Mouse (Mus musculus): ENCODE measurements around the gene Ak2. TPM values are rescaled to one million over a fixed set of nuclear protein-coding genes. Genes with fewer than 3 reads are reported as not detected.

Gene Ak2
- total and polyA plus RNA-seq, 2 experiments, result 156 to 232 TPM

DNA sequence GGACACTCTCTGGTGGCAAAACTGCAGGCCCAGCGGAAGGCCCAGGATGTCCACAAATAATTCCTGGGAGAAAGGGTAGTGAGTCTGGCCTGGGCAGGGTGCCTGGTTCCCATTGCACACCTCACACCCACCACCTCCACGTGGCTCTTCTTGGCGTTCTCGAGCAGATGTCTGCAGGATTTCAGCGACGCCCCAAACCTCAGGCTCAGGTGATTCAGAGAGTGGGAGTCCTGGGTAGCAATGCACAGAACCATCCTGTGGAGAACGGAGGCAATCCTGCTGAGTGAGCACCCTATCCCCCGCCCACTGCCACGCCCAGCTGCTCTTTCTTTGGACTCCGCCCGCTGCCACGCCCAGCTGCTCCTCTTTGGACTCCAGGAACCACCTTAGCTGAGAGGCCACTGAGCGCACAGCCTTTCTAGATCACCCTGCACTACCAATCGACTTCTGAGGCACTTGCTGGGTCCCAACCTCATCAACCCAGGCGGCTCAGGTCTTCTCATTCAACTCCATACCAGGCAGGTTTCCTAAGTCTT lies 42.2 kb upstream of the Ak2 start:
- WGBS, result 53% methylated on average over 15 of the region's 15 CpGs

DNA sequence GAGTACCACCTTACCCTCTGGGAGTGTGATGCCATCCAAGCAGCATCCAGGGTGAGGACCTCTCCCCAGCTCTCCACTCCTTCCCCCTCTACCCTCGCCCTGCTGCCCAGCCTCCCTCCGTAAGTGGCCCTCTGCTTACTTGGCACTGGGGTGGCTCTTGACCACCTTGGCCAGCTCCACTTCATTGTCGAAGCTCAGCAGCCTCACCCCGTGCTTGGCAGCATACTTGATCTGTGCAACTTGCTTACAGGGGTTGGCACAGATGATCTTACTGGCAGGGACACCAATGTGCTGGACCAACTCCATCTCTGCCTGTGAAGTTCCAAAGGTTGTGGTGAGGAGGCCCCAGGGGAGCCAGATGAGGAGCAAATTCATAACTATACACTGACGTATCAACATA lies 41.3 kb upstream of the Ak2 start:
- H3K4me3 ChIP-seq (ENCODE audit: insufficient read depth, low read depth, low read length), result no peak overlapping the region
- DNase-seq (ENCODE audit: extremely low read depth, low read depth, low spot score), result peak; percentile 95
- H3K27me3 ChIP-seq (ENCODE audit: control insufficient read depth, insufficient read depth, low read length), result no peaks in the 10 kb centered on the region
- WGBS, result 25% methylated on average over 5 of the region's 5 CpGs
- H3K9ac ChIP-seq (ENCODE audit: low read depth, low read length), result no peak overlapping the region
- H3K36me3 ChIP-seq (ENCODE audit: control insufficient read depth, insufficient read depth, low read length), result no peaks in the 10 kb centered on the region
- no peak for TF ChIP-seq POLR2A (IDR thresholded peaks at IDR 0.05; ENCODE audit: extremely low read depth, insufficient read depth, low read length)
- no peak for TF ChIP-seq CTCF (IDR thresholded peaks at IDR 0.05; ENCODE audit: low read depth, low read length)
- H3K27ac ChIP-seq (replicated peaks; ENCODE audit: insufficient read depth, low read depth, low read length), result no peak overlapping the region
- H3K79me2 ChIP-seq (ENCODE audit: control insufficient read depth, insufficient read depth, low read length), result no peaks in the 10 kb centered on the region
- H3K4me1 ChIP-seq (ENCODE audit: control insufficient read depth, insufficient read depth, low read length), result peaks cover 11% of the 10 kb centered on the region

More for the DNA sequence above, 42.2 kb upstream of the Ak2 start:
- TF ChIP-seq POLR2A (IDR thresholded peaks at IDR 0.05; ENCODE audit: extremely low read depth, insufficient read depth, low read length), result no peak
- no peak for TF ChIP-seq CTCF (IDR thresholded peaks at IDR 0.05; ENCODE audit: low read depth, low read length)
- Histone ChIP-seq H3K36me3 (ENCODE audit: control insufficient read depth, insufficient read depth, low read length) (no peaks in the 10 kb centered on the region), H3K27ac (replicated peaks; ENCODE audit: insufficient read depth, low read depth, low read length) (no peak overlapping the region), H3K79me2 (ENCODE audit: control insufficient read depth, insufficient read depth, low read length) (no peaks in the 10 kb centered on the region), H3K4me3 (ENCODE audit: insufficient read depth, low read depth, low read length) (no peak overlapping the region), H3K4me1 (ENCODE audit: control insufficient read depth, insufficient read depth, low read length) (peaks cover 11% of the 10 kb centered on the region), H3K9ac (ENCODE audit: low read depth, low read length) (no peak overlapping the region), H3K27me3 (ENCODE audit: control insufficient read depth, insufficient read depth, low read length) (no peaks in the 10 kb centered on the region)
- peak; percentile 35 for DNase-seq (ENCODE audit: extremely low read depth, low read depth, low spot score)

- H3K27me3 ChIP-seq (ENCODE audit: control insufficient read depth, insufficient read depth, low read length), result no peaks in the 10 kb centered on the region
- WGBS, result 33% methylated on average over 5 of the region's 5 CpGs
These were observed 37.9 kb upstream of the Ak2 start for GRCm38 (mm10) chr4:128953851-128954250.

DNA sequence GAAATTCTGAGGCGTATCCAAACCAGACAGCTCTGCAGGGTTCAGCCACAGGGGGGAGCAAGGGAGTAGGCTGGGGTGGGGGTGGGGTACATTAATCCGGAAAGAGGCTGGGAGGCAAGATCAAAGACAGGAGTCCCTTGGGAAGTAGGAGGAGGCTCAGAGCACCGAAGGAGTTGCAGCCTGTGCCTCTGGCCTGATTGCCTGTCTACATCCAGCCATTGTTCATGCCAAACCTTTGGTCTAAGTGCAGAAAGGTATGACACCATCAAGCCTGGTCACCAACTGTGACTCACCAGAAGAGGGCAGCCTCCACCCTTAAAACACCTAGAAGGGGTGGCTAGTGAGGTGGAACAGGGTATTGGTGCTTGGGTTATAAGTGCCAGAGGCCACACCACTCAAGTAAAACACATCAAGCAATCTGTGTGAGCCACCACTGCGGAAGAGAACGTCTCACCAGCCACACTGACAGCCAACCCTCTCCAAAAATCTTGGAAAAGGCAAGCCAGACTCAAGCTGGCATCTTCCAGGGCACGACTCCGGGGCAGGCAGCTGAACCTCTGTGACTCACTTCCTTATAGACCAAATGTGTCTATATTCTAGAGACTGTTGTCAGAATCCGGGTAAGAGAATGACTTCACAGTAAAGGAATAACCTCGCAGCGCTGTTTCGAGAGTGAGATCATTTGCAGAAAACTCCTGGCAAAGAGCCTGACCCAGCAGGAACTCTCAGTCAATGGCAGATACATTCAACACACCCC lies 34.4 kb upstream of the Ak2 start:
- WGBS, result 53% methylated on average over 11 of the region's 11 CpGs
- H3K9ac ChIP-seq (ENCODE audit: low read depth, low read length), result no peak overlapping the region

More at GRCm38 (mm10) chr4:128953851-128954250, 37.9 kb upstream of the Ak2 start:
- H3K36me3 ChIP-seq (ENCODE audit: control insufficient read depth, insufficient read depth, low read length), result no peaks in the 10 kb centered on the region
- H3K4me1 ChIP-seq (ENCODE audit: control insufficient read depth, insufficient read depth, low read length), result peaks cover 4% of the 10 kb centered on the region
- TF ChIP-seq CTCF (IDR thresholded peaks at IDR 0.05; ENCODE audit: low read depth, low read length), result no peak
- no peak overlapping the region for H3K9ac ChIP-seq (ENCODE audit: low read depth, low read length)
- DNase-seq (ENCODE audit: extremely low read depth, low read depth, low spot score), result peak; percentile 79
- no peak overlapping the region for H3K27ac ChIP-seq (replicated peaks; ENCODE audit: insufficient read depth, low read depth, low read length)
- H3K4me3 ChIP-seq (ENCODE audit: insufficient read depth, low read depth, low read length), result no peak overlapping the region
- H3K79me2 ChIP-seq (ENCODE audit: control insufficient read depth, insufficient read depth, low read length), result no peaks in the 10 kb centered on the region

DNA sequence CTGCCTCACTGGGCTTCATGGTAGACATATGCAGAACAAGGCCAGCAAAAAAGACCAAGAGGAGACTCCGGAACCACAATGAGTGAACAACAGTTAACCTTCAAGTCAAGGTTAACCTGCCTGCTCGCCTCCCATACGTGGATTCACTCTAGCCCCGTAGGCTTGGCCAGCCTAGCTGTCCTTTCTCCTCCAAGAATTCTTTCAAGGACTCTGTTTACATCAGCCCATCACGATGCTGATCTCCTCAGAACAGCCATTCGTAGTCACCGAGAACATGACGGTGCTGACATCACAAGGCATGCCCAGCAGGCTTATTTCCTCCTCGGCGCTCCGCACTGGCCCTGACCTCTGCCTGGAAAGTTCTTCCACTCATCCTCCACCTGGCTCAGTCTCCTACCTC lies 33.6 kb upstream of the Ak2 start:
- Histone ChIP-seq H3K27me3 (ENCODE audit: control insufficient read depth, insufficient read depth, low read length) (no peaks in the 10 kb centered on the region), H3K9ac (ENCODE audit: low read depth, low read length) (no peak overlapping the region), H3K4me3 (ENCODE audit: insufficient read depth, low read depth, low read length) (no peak overlapping the region), H3K4me1 (ENCODE audit: control insufficient read depth, insufficient read depth, low read length) (peaks cover 4% of the 10 kb centered on the region; the same call in 1 of the 2 replicates), H3K79me2 (ENCODE audit: control insufficient read depth, insufficient read depth, low read length) (0 out of 2 replicates have a peak, but pooled peaks cover 3% of the 10 kb centered on the region), H3K27ac (replicated peaks; ENCODE audit: insufficient read depth, low read depth, low read length) (no peak overlapping the region), H3K36me3 (ENCODE audit: control insufficient read depth, insufficient read depth, low read length) (no peaks in the 10 kb centered on the region)
- no peak for DNase-seq (ENCODE audit: extremely low read depth, low read depth, low spot score)
- WGBS, result 85% methylated on average over 11 of the region's 11 CpGs
- no peak for TF ChIP-seq POLR2A (IDR thresholded peaks at IDR 0.05; ENCODE audit: extremely low read depth, insufficient read depth, low read length)
- TF ChIP-seq CTCF (IDR thresholded peaks at IDR 0.05; ENCODE audit: low read depth, low read length), result no peak

More for the DNA sequence above, 34.4 kb upstream of the Ak2 start:
- peak; percentile 70; the same call in 1 of the 2 replicates for TF ChIP-seq CTCF (IDR thresholded peaks at IDR 0.05; ENCODE audit: low read depth, low read length)
- no peak for TF ChIP-seq POLR2A (IDR thresholded peaks at IDR 0.05; ENCODE audit: extremely low read depth, insufficient read depth, low read length)
- Histone ChIP-seq H3K36me3 (ENCODE audit: control insufficient read depth, insufficient read depth, low read length) (no peaks in the 10 kb centered on the region), H3K79me2 (ENCODE audit: control insufficient read depth, insufficient read depth, low read length) (0 out of 2 replicates have a peak, but pooled peaks cover 3% of the 10 kb centered on the region), H3K4me3 (ENCODE audit: insufficient read depth, low read depth, low read length) (no peak overlapping the region), H3K4me1 (ENCODE audit: control insufficient read depth, insufficient read depth, low read length) (0 out of 2 replicates have a peak, but pooled peaks cover 1% of the 10 kb centered on the region), H3K27me3 (ENCODE audit: control insufficient read depth, insufficient read depth, low read length) (no peaks in the 10 kb centered on the region), H3K27ac (replicated peaks; ENCODE audit: insufficient read depth, low read depth, low read length) (no peak overlapping the region)
- peak; percentile 67 for DNase-seq (ENCODE audit: extremely low read depth, low read depth, low spot score)

DNA sequence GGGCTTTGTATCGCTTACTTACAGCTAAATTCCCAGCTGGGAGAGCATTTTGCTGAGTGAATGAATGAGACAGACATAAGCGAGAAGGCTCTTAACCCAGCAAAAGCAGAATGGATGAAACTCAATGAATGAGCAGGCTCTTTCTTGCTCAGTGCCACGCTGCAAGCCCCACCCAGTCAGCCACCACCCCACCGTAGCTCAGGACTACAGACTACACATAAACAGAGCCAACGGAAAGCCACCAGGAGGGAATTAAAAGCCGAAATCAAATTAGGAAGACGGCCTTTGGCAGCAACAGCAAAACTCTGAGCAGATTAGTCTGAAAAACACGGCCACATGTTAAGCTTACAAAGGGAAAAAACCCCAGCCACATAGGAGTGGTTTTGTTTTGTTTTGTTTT lies 32.9 kb upstream of the Ak2 start:
- Histone ChIP-seq H3K27ac (replicated peaks; ENCODE audit: insufficient read depth, low read depth, low read length) (no peak overlapping the region), H3K79me2 (ENCODE audit: control insufficient read depth, insufficient read depth, low read length) (0 out of 2 replicates have a peak, but pooled peaks cover 3% of the 10 kb centered on the region), H3K9ac (ENCODE audit: low read depth, low read length) (no peak overlapping the region), H3K27me3 (ENCODE audit: control insufficient read depth, insufficient read depth, low read length) (no peaks in the 10 kb centered on the region), H3K4me1 (ENCODE audit: control insufficient read depth, insufficient read depth, low read length) (peaks cover 4% of the 10 kb centered on the region; the same call in 1 of the 2 replicates), H3K36me3 (ENCODE audit: control insufficient read depth, insufficient read depth, low read length) (no peaks in the 10 kb centered on the region), H3K4me3 (ENCODE audit: insufficient read depth, low read depth, low read length) (no peak overlapping the region)
- no peak for DNase-seq (ENCODE audit: extremely low read depth, low read depth, low spot score)
- WGBS, result 90% methylated on average over 8 of the region's 8 CpGs
- TF ChIP-seq CTCF (IDR thresholded peaks at IDR 0.05; ENCODE audit: low read depth, low read length) (no peak), POLR2A (IDR thresholded peaks at IDR 0.05; ENCODE audit: extremely low read depth, insufficient read depth, low read length) (no peak)

Measured in liver, adult 2 months (tissue).